Mouse (Mus musculus) 3134 (cell line): ENCODE results near the gene Fbxo28.
A peak's percentile ranks its signal among the peaks of the same experiment; 100 is the strongest.

ENCODE experiments used
- DNase-seq: peaks from one replicate; pipeline ENCODE4 v3.0.0-alpha.2; 2011; ENCODE audit warnings: low spot score; ENCODE audit not compliant: insufficient read length; ENCODE audit errors: extremely low read depth

The Fbxo28 gene

DNA sequence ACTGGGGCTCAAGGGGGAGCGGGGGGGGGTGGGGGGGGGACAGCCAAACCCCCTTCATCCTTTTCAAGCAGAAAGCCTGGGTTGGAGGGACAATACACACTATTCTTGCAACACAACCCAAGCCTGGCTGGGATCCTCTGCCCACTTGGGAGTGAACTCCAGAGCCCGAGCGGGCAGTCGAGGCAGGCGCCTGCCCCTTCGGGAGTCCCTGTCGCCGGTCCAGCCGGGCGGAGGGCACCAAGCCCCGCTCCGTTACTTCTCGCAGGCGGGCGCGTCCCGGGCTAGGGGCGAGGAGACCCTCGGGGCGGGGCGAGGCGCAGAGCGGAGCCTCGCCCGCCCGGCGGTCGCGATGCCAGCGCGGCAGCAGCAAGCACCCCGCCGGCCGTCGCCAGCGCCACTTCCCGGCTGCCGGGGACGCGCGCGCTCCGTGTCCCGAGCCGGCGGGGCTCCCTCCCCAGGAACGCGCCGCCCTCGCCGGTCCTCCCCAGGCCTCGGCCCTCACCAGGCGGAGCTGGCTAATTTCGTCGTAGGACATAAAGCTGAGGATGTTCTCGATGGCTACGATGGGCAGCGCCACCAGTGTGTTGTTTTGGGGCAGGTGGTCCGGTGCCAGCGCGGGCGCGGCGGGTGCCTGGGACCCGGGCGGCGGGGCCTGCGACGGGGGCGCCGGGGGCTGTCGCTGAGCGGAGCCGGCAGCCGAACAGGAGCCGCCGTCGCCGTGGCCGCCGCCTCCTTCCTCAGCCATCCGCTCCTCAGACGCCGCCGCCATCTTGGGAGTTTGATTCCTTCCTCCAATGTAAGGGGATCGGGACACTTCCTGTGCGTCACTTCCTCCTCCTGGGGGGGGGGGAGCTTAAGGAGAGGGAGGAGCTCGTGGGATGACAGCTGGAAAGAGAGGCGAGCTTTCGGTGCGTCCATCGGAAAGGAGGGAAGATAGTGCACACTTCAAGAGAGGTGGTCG, at the start of gene Fbxo28:
Gene Fbxo28 (minus strand): TSS at position 809 of the 961 bp plus-strand sequence.
- DNase-seq = peak; percentile 62

DNA sequence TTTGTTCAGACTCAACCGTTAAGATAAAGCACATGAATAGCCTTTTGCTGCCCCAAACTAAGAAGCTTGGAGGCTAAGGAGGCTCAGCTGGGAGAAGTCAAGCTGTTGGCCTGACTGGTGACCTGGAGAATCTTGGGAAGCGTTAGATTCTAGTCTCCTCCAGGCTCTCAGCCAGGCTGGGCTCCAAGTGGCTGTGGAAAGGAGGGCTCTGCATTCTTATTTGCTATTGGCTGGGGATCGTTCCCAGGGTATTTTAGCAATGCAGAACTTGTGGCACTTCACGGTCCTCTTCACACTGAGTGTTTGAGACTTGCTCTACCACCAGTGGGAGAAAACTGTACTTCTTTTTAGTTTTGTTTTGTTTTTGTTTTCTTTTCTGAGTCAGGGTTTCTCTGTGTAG, 47.3 kb upstream of the Fbxo28 start:
- no peak for DNase-seq

DNA sequence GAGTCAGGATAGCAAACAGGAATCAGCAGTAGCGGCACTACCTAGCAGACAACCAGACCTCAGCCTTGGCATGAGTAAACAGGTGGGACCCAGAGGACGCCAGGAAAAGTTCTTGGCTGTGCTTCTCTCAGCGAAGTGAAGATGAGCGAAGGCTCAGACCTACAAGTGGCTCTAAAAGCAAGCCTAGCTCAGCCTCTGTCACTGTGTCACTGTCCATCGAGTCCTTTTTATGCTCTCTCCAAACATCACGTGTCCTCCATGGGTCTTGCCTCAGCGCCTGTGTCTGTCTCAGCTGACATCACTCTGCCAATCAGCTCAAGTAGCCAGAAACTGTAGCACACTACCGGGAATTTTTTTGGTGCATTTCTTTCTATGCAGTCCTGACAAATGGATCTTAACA, 45.0 kb upstream of the Fbxo28 start:
- no peak for DNase-seq

DNA sequence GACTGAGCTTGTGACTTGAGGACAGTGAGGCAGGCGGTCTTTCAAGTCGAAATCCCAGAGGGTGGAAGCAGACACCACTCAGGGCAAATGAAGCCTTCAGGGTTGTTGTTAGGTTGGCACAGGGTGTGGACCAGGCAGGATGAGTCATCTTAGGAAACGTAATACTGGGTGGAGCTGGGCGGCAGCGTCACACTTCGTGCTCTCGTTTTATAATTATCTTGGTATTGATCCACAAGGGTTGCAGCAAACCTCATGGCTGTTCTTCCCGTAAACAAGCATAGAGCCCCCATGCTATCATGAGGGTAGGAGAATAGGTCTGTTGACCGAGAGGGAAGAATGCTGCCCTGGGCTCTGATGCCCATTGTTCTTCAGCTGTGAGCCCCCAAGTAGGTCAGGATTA, 41.7 kb upstream of the Fbxo28 start:
- DNase-seq = peak; percentile 38

DNA sequence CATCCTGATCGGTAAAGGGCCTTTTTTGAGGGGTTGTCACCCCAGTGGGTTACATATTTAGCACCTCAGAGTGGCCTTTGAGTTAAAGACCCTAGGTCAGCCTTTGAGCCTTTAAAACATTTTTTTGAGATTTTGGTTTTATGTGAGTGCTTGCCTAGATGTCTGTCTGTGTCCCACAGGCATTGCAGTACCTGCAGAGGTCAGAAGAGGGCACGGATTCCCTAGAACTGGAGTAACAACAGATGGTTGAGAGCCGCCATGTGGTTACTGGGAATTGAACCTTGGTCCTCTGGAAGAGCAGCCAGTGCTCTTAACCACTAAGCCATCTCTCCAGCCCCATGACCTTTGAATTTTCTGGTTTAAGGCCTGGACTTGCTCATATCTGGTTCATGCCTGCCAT, 39.9 kb upstream of the Fbxo28 start:
- no peak for DNase-seq

DNA sequence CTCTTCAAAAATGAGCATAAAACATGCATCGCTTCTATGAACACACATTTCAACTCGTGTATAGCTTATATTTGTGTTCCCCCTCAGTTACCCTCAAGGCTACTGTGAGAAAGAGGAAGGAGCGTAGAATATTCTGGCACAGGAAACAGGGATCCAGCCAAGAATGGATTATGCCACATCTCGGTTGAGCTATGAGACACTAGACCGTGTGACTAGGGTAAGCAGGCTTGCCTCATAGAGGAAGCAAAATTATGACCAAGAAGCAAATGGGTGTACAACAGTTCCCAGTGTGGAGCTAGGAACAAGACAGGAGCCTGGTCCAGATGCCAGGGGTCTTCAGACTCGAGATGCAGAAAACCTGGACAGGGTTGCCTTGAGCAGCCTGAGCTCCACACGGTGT, 39.3 kb upstream of the Fbxo28 start:
- DNase-seq = no peak

DNA sequence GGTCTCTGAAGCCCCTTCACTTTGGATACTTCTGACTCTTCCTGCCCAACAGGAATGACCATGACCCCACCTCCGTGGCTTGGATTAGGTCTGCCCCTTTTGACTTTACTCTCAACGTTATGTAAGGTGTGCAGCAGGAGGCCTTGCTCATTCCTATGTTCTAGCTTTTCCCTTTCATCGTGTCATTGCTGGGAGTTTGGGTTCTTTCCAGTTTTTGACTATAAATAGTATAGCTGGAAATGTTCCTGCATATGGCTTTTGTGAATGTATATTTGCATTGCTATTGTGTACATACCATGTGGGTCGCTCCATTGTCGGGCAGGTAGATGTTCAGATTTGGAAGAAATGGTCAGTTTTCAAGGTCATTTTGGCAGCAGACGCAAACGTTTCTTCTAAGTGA, 37.4 kb upstream of the Fbxo28 start:
- no peak for DNase-seq

DNA sequence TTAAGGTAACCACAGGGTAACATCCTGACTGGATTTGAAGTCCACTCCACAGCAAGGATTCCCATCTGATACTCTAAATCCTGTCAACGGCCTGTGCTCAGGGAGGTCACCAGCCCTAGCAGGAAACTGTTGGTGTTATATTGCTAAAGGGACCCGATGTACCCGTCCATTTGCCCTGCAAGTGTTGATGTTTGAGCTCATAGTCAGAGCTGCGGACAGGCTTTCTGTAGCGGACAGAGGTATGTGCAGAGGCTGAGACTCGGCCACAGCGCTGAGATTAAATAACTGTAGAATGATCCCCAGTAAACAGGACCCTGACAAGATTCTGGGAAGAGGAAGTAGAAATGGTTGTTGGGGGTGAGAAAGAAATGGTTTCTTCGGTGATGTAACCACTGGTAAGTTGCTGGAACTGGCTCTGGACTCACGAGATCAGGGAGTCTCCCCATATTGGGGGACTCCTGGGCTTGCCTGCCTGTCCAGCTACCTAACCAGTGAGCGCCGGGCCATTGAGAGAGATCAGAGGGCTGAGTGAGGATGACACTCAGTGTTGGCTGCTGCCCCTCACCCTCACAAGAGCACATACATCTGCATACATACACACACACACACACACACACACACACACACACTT, 36.9 kb upstream of the Fbxo28 start:
- no peak for DNase-seq

DNA sequence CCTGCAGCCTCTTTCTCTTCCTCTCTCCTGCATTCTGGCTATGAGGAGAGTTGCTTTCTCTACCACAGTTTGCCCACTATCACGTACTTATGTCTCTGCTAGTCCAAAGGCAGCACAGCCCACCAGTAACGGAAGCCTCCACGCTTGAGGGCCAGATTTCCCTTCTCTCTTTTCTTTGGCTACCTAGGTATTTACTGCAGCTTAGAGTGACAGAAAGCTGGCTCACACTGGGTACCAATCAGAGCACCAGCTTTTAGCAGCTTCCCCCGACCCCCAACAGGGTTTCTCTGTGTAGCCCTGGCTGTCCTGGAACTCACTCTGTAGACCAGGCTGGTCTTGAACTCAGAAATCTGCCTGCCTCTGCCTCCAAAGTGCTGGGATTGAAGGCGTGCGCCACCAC, 36.1 kb upstream of the Fbxo28 start:
- no peak for DNase-seq

DNA sequence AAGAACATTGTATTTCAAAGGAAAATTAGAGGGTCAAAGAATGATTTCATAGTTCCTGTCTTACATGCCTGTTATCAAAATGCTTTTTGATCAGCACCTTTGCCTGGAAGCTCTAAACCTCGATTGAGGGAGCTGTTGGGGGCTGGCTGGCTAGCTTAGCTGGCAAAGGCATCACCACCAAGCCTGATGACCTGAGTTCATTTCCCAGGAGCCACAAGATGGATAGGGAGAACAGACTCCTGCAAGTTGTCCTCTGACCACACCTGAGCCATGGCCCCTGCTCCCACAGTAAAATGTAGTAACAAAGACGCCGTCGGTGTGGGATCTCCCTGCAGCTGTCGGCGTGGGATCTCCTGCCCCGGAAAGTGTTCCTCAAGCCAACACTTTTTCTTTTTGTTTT, 35.4 kb upstream of the Fbxo28 start:
- DNase-seq = no peak

DNA sequence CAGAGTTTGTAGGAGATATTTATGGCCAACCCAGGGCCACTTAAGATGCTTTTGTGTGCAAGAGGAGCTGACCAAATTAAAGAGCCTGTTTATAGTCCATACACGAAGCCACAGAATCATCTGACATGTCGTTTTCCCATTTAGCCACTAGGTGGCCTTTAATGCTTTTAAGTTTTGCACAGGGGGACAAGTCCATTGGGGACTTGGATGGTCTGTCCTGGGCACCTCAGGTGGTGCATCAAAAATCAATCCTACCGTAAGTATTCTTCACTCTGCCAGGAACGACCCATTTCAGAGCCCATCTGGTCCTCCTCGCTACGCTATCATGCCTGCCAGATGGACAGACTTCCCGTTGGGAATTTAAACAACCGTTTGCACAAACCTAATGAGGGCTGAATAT, 34.8 kb upstream of the Fbxo28 start:
- no peak for DNase-seq

DNA sequence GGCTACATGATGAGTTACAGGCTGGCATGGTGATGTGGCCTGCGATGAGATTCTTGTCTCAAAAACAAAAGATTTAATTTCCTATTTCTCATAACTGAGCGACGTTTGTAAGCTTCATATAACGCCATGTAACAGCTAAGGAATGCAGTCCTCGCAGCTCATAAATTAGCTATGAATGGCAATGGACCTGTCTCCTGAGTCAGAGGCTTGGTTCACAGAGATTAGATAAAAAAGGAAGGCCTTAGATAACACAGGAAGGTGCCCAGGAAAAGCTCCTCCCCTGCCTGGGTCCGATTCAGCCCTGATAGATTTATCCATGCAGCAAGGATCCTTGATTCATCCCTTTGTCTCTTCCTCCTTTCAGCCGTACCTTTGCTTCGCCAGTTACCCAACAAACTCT, 30.5 kb upstream of the Fbxo28 start:
- DNase-seq = no peak

DNA sequence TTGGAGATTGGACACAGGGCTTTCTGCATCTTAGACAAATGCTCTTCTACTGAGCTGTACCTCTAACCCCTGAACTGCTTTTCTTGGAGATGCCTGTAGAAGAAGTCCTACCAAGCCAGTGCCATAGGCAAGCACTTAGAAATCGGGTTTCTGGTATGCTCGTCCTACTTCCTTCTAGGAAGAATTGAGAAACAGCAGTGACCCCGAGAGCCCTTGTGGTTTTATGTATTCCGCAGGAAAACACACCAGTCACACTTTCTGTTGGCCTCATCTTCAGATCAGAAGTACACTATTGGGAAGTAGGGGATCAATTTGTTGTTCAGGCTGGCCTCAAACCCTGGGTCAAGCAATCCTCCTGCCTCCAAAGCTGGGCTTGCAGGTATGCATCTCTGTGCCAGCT, 28.0 kb upstream of the Fbxo28 start:
- peak; percentile 31 for DNase-seq

DNA sequence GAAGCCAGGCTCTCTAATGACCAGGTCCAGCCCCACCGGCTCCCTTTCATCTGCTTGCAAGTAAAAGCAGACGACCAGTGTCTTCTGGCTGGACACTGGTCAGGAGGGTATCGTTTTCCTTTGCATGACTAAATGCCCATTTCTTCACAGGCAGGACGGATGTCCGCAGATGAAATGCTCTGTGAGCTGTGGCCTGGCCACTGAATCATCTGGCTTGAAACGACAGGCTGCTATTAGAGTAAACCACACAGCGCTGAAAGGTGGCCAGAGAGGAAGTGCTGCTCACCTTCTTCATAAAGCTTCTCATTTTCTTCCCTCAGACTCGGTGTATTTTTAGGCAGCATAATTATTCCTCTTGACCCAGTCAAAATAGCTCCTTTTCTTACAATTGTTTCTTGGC, 27.4 kb upstream of the Fbxo28 start:
- peak; percentile 55 for DNase-seq

DNA sequence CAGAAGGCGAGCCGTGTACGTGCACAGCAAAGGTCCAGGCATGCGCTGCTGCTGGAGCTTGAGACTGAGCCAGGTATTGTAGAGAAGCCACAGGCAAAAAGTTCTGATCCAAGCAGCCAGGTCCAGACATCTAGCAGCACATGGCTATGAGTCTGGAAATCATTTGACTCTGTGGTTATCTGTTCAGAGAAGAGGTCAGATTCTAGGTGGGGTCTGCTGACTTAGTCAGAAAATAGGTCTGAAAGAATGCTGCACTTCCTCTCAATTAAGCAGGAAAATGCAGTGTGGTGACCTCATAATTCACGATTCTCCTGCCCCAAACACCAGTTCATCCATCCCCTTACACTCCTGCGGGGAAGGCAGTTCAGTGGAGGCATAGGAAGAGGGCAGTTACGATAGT, 26.9 kb upstream of the Fbxo28 start:
- no peak for DNase-seq

DNA sequence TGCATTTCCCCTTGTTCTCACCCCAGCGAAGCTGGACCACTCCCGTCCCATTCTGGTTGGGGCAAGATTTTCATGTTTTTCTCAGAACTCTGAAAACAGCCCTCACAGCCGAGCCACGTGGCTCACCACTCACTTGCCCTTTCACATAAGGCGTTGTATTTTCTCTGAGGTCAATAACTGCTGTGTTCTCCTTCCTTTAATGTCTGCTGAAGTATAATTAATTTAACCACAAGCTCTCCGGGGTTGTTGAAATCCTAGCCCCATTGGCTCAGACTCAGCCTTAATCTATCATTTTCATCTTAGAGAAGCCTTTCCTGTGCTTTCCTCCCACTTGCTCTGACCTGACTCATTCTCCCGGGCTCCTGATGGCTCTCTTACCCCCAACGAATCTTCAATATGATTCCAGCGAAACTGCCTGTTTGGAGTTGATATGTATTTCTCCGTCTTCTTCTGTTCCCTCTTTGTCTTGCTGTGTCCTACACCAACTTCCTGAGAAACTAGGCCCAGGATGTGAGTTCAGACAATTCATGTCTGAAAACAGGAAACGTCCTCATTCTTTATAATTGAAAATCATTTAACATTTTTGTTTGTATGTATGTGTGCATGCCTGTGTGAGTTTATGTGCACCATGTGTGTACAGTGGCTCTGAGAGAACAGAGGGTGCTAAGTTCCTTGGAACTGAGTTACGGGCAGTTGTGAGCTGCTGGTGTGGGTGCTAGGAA, 22.4 kb upstream of the Fbxo28 start:
- no peak for DNase-seq

DNA sequence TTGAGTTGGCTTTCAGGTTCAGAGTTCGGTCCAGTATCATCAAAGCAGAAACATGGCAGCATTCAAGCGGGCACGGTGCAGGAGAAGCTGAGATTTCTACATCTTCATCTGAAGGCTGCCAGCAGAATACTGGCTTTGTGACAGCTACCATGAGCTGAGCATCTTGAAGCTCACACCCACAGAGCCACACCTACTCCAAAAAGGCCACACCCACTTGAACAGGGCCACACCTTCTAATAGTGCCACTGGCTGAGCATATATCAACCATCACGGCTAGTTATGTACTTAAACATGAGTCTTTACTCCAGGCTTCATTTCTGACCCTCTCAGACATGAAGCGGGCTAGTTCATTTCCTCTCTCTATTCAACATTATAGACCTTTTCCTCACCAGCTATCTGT, 21.3 kb upstream of the Fbxo28 start:
- DNase-seq = no peak

DNA sequence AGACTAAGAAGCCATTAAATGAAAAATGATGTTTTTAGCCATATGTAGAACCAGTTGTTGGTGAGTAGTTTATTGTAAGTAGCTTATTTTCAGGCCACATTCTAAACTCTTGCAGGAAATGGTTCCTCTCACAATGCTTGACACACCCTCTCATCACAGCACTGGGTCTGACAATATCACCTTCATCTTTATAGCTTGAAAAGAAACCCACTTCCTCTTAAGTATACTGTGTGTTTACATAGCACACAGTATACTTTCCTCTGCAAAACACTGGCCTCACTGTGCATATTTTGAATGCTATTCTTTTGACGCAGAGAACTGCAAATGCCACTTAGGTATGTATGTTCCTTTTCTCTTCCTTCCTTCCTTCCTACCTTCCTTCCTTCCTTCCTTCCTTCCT, 16.7 kb upstream of the Fbxo28 start:
- no peak for DNase-seq

DNA sequence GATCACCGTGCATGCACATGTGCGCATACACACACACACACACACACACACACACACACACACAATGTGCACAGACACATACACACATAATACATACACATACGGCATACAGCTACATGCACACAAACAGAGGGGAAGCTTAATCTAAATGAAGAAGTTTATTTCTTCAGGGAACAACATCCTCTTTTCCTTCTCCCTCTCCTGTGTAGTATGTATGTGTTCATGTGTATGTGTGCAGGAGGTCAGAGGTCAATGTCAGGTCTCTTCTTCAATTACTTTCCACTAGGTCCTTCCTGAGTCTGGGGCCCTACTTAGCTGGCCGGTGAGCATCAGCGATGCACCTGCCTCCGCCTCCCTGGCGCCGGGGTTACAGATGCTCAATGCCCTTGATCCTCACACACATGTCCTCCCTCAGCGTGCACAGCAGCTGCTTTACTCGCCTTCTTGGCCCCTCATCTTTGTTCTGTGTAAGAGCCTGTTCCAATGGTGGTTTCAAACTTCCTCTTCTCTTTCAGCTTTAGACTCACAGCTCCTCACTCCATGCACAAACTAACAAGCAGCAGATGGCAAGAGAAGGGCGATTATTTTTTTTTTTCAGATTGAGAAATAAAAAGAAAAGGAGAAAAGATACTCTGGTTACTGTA, 13.2 kb upstream of the Fbxo28 start:
- DNase-seq = no peak

DNA sequence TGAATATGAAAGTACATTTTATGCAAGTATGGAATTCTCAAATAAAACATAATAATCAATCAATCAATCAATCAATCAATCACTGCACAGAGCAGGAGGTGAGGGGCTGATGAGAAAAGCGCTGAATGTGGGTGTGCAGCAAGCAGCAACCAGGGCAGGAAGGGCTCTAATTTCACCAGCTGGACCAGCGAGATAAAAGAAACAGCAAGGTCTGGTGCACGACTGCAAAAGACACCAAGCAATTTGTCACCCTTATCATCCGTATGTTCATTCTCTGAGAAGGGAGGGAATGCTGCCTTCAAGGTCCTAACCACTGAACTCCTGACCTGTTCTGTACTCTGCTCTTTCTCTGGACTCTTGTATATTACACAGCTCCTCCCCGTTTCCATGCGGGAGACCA, 8.1 kb upstream of the Fbxo28 start:
- DNase-seq = no peak

DNA sequence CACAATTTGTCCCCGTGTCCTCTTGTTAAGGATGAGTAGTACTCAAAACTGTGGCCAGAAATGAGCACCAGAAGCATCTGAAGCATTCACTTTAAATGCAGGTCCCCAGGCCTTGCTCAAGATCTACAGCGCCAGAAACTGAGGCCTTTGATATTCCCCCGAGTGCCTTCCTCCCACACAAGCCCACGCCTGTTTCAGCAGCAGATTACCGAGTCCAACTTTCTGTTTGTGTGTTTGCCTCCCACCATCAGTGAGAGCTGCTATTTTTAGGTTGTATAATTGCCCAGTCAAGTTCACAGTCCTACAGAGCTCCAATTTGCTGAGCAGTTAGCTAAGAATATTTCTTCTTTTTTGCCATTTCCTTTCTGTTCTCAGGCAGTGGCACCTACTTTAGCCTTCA, 5.1 kb upstream of the Fbxo28 start:
- no peak for DNase-seq
